ENCODE assay signal across 10 mouse cellular contexts in the genomic region with DNA sequence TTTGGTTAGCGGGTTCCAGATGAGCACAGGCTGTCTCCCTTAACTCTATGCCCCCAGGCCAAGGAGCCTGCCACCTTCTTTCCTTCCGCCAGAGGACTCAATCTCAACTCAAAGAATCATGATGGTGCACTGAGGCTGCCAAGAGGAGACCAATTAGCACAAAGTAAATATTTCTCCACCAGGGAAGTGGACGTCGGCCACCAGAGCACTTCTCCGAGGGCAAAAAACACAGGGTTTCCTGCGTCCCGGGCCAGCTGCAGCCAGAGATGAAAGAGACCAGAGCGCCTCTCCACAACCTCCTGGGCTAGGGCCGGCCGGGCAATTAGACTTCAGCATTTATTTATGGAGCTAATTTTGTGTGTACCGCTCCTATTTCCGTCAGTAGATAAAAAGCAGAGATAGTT. TPM values are rescaled to one million over a fixed set of nuclear protein-coding genes. Genes with fewer than 3 reads are reported as not detected.
DNase-seq lines count a peak whose midpoint lies in the region; ATAC-seq and TF ChIP-seq lines count a peak whose summit lies in the region.
"Had no signal": no experiment of that assay in that cellular context is flagged by ENCODE, and none has a peak within 500 bp of the region (broad histone marks: within the 10 kb centered on the region; RNA-seq: fewer than 3 reads in every experiment).

No protein-coding gene starts in this region.

- peak overlapping the region; percentile 34; the same call in 1 of the 2 replicates for H3K9ac ChIP-seq in heart, embryonic 13.5 days
- no peak overlapping the region for H3K9ac ChIP-seq in hindbrain, embryonic 11.5 days (ENCODE audit: low read depth, low read length)

- H3K27me3 ChIP-seq in heart, embryonic 13.5 days (replicated peaks): peaks cover 15% of the 10 kb centered on the region; the same call in 1 of the 2 replicates
- no peaks in the 10 kb centered on the region for H3K27me3 ChIP-seq in hindbrain, embryonic 11.5 days (ENCODE audit: control insufficient read depth, insufficient read depth, low read length)

- TF ChIP-seq POLR2A in lung, adult 2 months (IDR thresholded peaks at IDR 0.05; ENCODE audit: borderline replicate concordance, extremely low read depth, low read depth, low read length): no peak

- no peak overlapping the region for H3K27ac ChIP-seq in heart, embryonic 13.5 days (replicated peaks)
- no peak overlapping the region for H3K27ac ChIP-seq in hindbrain, embryonic 11.5 days (ENCODE audit: low read depth, low read length)
- H3K27ac ChIP-seq: macrophage had no signal

- WGBS in heart, embryonic 13.5 days: 8% methylated on average over 12 of the region's 12 CpGs
- 9% methylated on average over 12 of the region's 12 CpGs for WGBS in lung, adult 2 months
- 46% methylated on average over 12 of the region's 12 CpGs for WGBS in hindbrain, embryonic 11.5 days

- peak overlapping the region; percentile 30 for H3K4me3 ChIP-seq in heart, embryonic 13.5 days
- H3K4me3 ChIP-seq in lung, adult 2 months (replicated peaks; ENCODE audit: extremely low read depth, low read depth, low read length): no peak overlapping the region
- no peak overlapping the region for H3K4me3 ChIP-seq in hindbrain, embryonic 11.5 days (ENCODE audit: low read depth, low read length)

- H3K4me1 ChIP-seq in heart, embryonic 13.5 days: peaks cover 11% of the 10 kb centered on the region
- H3K4me1 ChIP-seq in lung, adult 2 months (ENCODE audit: control insufficient read depth, insufficient read depth, low read length): no peaks in the 10 kb centered on the region
- H3K4me1 ChIP-seq in hindbrain, embryonic 11.5 days (replicated peaks; ENCODE audit: control insufficient read depth, insufficient read depth, low read length): 0 out of 2 replicates have a peak, but pooled peaks cover 2% of the 10 kb centered on the region

- no peaks in the 10 kb centered on the region for H3K9me3 ChIP-seq in heart, embryonic 13.5 days
- H3K9me3 ChIP-seq in hindbrain, embryonic 11.5 days (ENCODE audit: control insufficient read depth, low read length): no peaks in the 10 kb centered on the region

- no peak for TF ChIP-seq CTCF in lung, adult 2 months (IDR thresholded peaks at IDR 0.05; ENCODE audit: insufficient read depth, low read length)

- no peaks in the 10 kb centered on the region for H3K36me3 ChIP-seq in heart, embryonic 13.5 days
- H3K36me3 ChIP-seq in hindbrain, embryonic 11.5 days (ENCODE audit: control insufficient read depth, insufficient read depth, low read length): no peaks in the 10 kb centered on the region

- ATAC-seq in heart, embryonic 13.5 days (ENCODE audit: extremely low read depth, insufficient number of reproducible peaks, low FRiP score, low TSS enrichment): no peak
- no peak for ATAC-seq in hindbrain, embryonic 11.5 days (ENCODE audit: low FRiP score)

- H3K4me2 ChIP-seq in heart, embryonic 13.5 days: peak overlapping the region; percentile 64
- no peak overlapping the region for H3K4me2 ChIP-seq in hindbrain, embryonic 11.5 days (replicated peaks; ENCODE audit: low read depth, low read length)

- no peak for DNase-seq in heart, adult 9 months (ENCODE audit: low spot score in 2 of 2)
- DNase-seq in ovary, postnatal 14 days (ENCODE audit: low spot score): peak; percentile 8
- DNase-seq in ovary, postnatal 36 days (ENCODE audit: low spot score): no peak
- DNase-seq in lung, adult 2 months: peak; percentile 10
- DNase-seq in layer of hippocampus, postnatal 25 days (ENCODE audit: extremely low spot score in 1 of 2, low spot score in 1 of 2): no peak
- DNase-seq in cerebellum, postnatal 10 days: no peak
- no peak for DNase-seq in hindbrain, embryonic 11.5 days (ENCODE audit: low spot score)
- DNase-seq: cerebellum, adult 18-20 months had no signal

RNA-seq across cellular contexts. Expression of gene Twist2, which starts 31.0 kb away (rescaled TPM):
- 2.4 and 3.9 TPM in 2 replicates for polyA plus RNA-seq in heart, embryonic 13.5 days (2015; fragmentation: Nextera tagmentation; extraction: Ambion mirVana)
- 11.6 and 12.9 TPM in 2 replicates for polyA plus RNA-seq in lung, adult 2 months (2012; rRNA removed)
- total RNA-seq in layer of hippocampus, postnatal 25 days (2021): 1 to 10 TPM; 1.3 to 1.5 TPM
- 16.3 and 23.2 TPM in 2 replicates for polyA plus RNA-seq in hindbrain, embryonic 11.5 days (2014; fragmentation: Nextera tagmentation; extraction: Ambion mirVana)
- polyA plus RNA-seq: macrophage had no signal

Comparison
In these comparisons a context has a peak if more than half of its experiments do, and no peak if none do; other contexts are left out.
1. DNase-seq: peak in ovary, postnatal 14 days (single experiment) and lung, adult 2 months (single experiment); none in heart, adult 9 months (0 of 2), ovary, postnatal 36 days (single experiment), layer of hippocampus, postnatal 25 days (0 of 2), cerebellum, postnatal 10 days (0 of 2) and hindbrain, embryonic 11.5 days (single experiment).